In genomic region chr11:3983863-3984745, GRCm38 (mm10) we compare ENCODE assay signal across 9 mouse cellular contexts. TPM values are rescaled to one million over a fixed set of nuclear protein-coding genes. Genes with fewer than 3 reads are reported as not detected.
A peak's percentile ranks its signal among the peaks of the same experiment; 100 is the strongest.
DNase-seq lines count a peak whose midpoint lies in the region; ATAC-seq lines count a peak whose summit lies in the region.
"Had no signal": no experiment of that assay in that cellular context is flagged by ENCODE, and none has a peak within 500 bp of the region (broad histone marks: within the 10 kb centered on the region; RNA-seq: fewer than 3 reads in every experiment).

No protein-coding gene starts in this region.

- 0 out of 2 replicates have a peak, but pooled peaks cover 2% of the 10 kb centered on the region for H3K27me3 ChIP-seq in neural tube, embryonic 11.5 days (ENCODE audit: control insufficient read depth, insufficient read depth, low read length)
- H3K27me3 ChIP-seq in intestine, embryonic 15.5 days (replicated peaks) = peaks cover 13% of the 10 kb centered on the region
- H3K27me3 ChIP-seq in liver, embryonic 15.5 days = peaks cover 37% of the 10 kb centered on the region
- H3K27me3 ChIP-seq in stomach, embryonic 14.5 days (ENCODE audit: control insufficient read depth, insufficient read depth, low read length) = peaks cover 4% of the 10 kb centered on the region; the same call in 1 of the 2 replicates

- no peaks in the 10 kb centered on the region for H3K9me3 ChIP-seq in neural tube, embryonic 11.5 days (ENCODE audit: control insufficient read depth, low read length)
- H3K9me3 ChIP-seq in intestine, embryonic 15.5 days = no peaks in the 10 kb centered on the region
- H3K9me3 ChIP-seq in liver, embryonic 15.5 days (replicated peaks) = no peaks in the 10 kb centered on the region
- no peaks in the 10 kb centered on the region for H3K9me3 ChIP-seq in stomach, embryonic 14.5 days (ENCODE audit: control insufficient read depth, low read depth, low read length)

- no peak overlapping the region for H3K27ac ChIP-seq in neural tube, embryonic 11.5 days (ENCODE audit: low read depth, low read length)
- H3K27ac ChIP-seq in intestine, embryonic 15.5 days = peak overlapping the region; percentile 85
- no peak overlapping the region for H3K27ac ChIP-seq in liver, embryonic 15.5 days (replicated peaks)
- peak overlapping the region; percentile 83 for H3K27ac ChIP-seq in stomach, embryonic 14.5 days (ENCODE audit: low read length)

- H3K9ac ChIP-seq in neural tube, embryonic 11.5 days (ENCODE audit: low read length) = peak overlapping the region; percentile 60
- peak overlapping the region; percentile 50 for H3K9ac ChIP-seq in intestine, embryonic 15.5 days
- no peak overlapping the region for H3K9ac ChIP-seq in liver, embryonic 15.5 days
- H3K9ac ChIP-seq in stomach, embryonic 14.5 days (replicated peaks; ENCODE audit: low read depth, low read length) = no peak overlapping the region; the same call in 1 of the 2 replicates

- 4% methylated on average over 15 of the region's 15 CpGs for WGBS in neural tube, embryonic 11.5 days
- 6% methylated on average over 15 of the region's 15 CpGs for WGBS in intestine, embryonic 15.5 days
- 11% methylated on average over 15 of the region's 15 CpGs for WGBS in liver, embryonic 15.5 days (ENCODE audit: insufficient replicate concordance)
- 6% methylated on average over 15 of the region's 15 CpGs for WGBS in stomach, embryonic 14.5 days

- peaks cover 3% of the 10 kb centered on the region; the same call in 1 of the 2 replicates for H3K4me1 ChIP-seq in neural tube, embryonic 11.5 days (ENCODE audit: control insufficient read depth, insufficient read depth, low read length)
- no peaks in the 10 kb centered on the region; the same call in 1 of the 2 replicates for H3K4me1 ChIP-seq in intestine, embryonic 15.5 days (replicated peaks)
- 0 out of 2 replicates have a peak, but pooled peaks cover 5% of the 10 kb centered on the region for H3K4me1 ChIP-seq in liver, embryonic 15.5 days (replicated peaks)
- no peaks in the 10 kb centered on the region for H3K4me1 ChIP-seq in stomach, embryonic 14.5 days (ENCODE audit: control insufficient read depth, insufficient read depth, low read length)

- no peak for ATAC-seq in neural tube, embryonic 11.5 days (ENCODE audit: insufficient read depth, low FRiP score, low TSS enrichment)
- peak; percentile 80 for ATAC-seq in intestine, embryonic 15.5 days
- ATAC-seq in liver, embryonic 15.5 days (ENCODE audit: insufficient read depth) = peak; percentile 64
- peak; percentile 72 for ATAC-seq in stomach, embryonic 14.5 days (ENCODE audit: insufficient number of reproducible peaks, insufficient read depth, low FRiP score, low read depth)

- peak overlapping the region; percentile 32 for H3K4me3 ChIP-seq in neural tube, embryonic 11.5 days (ENCODE audit: low read depth, low read length)
- H3K4me3 ChIP-seq in intestine, embryonic 15.5 days (replicated peaks) = peak overlapping the region; percentile 49
- H3K4me3 ChIP-seq in liver, embryonic 15.5 days (replicated peaks) = peak overlapping the region; percentile 43
- H3K4me3 ChIP-seq in stomach, embryonic 14.5 days (ENCODE audit: low read depth, low read length) = peak overlapping the region; percentile 29
- H3K4me3 ChIP-seq: myocyte had no signal

- no peak for DNase-seq in neural tube, embryonic 11.5 days (ENCODE audit: low spot score)
- no peak for DNase-seq in neural tube, embryonic 10.5 days (ENCODE audit: extremely low spot score, low spot score)
- no peak for DNase-seq in urinary bladder, postnatal 10 days (ENCODE audit: low spot score)
- no peak for DNase-seq in urinary bladder, postnatal 14 days (ENCODE audit: low spot score)
- no peak for DNase-seq in adrenal gland, adult 2 months

- peaks cover 4% of the 10 kb centered on the region for H3K36me3 ChIP-seq in neural tube, embryonic 11.5 days (ENCODE audit: control insufficient read depth, insufficient read depth, low read length)
- peaks cover 5% of the 10 kb centered on the region for H3K36me3 ChIP-seq in intestine, embryonic 15.5 days
- peaks cover 17% of the 10 kb centered on the region for H3K36me3 ChIP-seq in liver, embryonic 15.5 days (replicated peaks)
- H3K36me3 ChIP-seq in stomach, embryonic 14.5 days (ENCODE audit: control insufficient read depth, insufficient read depth, low read length) = peaks cover 7% of the 10 kb centered on the region

- peak overlapping the region; percentile 69 for H3K4me2 ChIP-seq in neural tube, embryonic 11.5 days (ENCODE audit: low read depth)
- H3K4me2 ChIP-seq in intestine, embryonic 15.5 days (replicated peaks) = peak overlapping the region; percentile 66
- H3K4me2 ChIP-seq in liver, embryonic 15.5 days = peak overlapping the region; percentile 45
- peak overlapping the region; percentile 54 for H3K4me2 ChIP-seq in stomach, embryonic 14.5 days (replicated peaks; ENCODE audit: low read depth, low read length)

RNA-seq across cellular contexts. Expression of gene Gal3st1, which starts 0.7 kb away (rescaled TPM):
- 1.0 and 1.2 TPM in 2 replicates for polyA plus RNA-seq in neural tube, embryonic 11.5 days (2014; fragmentation: Nextera tagmentation; extraction: Ambion mirVana)
- 26.0 and 27.0 TPM in 2 replicates for polyA plus RNA-seq in intestine, embryonic 15.5 days (2015; fragmentation: Nextera tagmentation; extraction: Ambion mirVana)
- 1.6 and 2.1 TPM in 2 replicates for polyA plus RNA-seq in liver, embryonic 15.5 days (2015; fragmentation: Nextera tagmentation; extraction: Ambion mirVana)
- 13.1 and 15.3 TPM in 2 replicates for polyA plus RNA-seq in stomach, embryonic 14.5 days (2014; fragmentation: Nextera tagmentation; extraction: Ambion mirVana)
- under 1 TPM in 1 of 2 experiments, not detected in 1; 0.21 TPM for total RNA-seq in adrenal gland, adult 2 months (2021)
- polyA plus RNA-seq in adrenal gland, adult 2 months (2012; rRNA removed) = 0.63 and 0.79 TPM in 2 replicates
- polyA plus RNA-seq: myocyte had no signal

RNA-seq across cellular contexts. Expression of gene 4930556J24Rik, which starts 7.5 kb away (rescaled TPM):
- 0.20 TPM in 1 of 2 replicates, not detected in the other for polyA plus RNA-seq in neural tube, embryonic 11.5 days (2014; fragmentation: Nextera tagmentation; extraction: Ambion mirVana)
- not detected in 2 replicates for polyA plus RNA-seq in intestine, embryonic 15.5 days (2015; fragmentation: Nextera tagmentation; extraction: Ambion mirVana)
- 0.17 TPM in 1 of 2 replicates, not detected in the other for polyA plus RNA-seq in liver, embryonic 15.5 days (2015; fragmentation: Nextera tagmentation; extraction: Ambion mirVana)
- 0.22 and 0.29 TPM in 2 replicates for polyA plus RNA-seq in stomach, embryonic 14.5 days (2014; fragmentation: Nextera tagmentation; extraction: Ambion mirVana)
- total RNA-seq in adrenal gland, adult 2 months (2021) = not detected
- polyA plus RNA-seq in adrenal gland, adult 2 months (2012; rRNA removed) = not detected in 2 replicates

RNA-seq across cellular contexts. Expression of gene Pes1, which starts 20.3 kb away (rescaled TPM):
- 75.2 and 75.8 TPM in 2 replicates for polyA plus RNA-seq in neural tube, embryonic 11.5 days (2014; fragmentation: Nextera tagmentation; extraction: Ambion mirVana)
- 81.3 and 84.1 TPM in 2 replicates for polyA plus RNA-seq in intestine, embryonic 15.5 days (2015; fragmentation: Nextera tagmentation; extraction: Ambion mirVana)
- polyA plus RNA-seq in liver, embryonic 15.5 days (2015; fragmentation: Nextera tagmentation; extraction: Ambion mirVana) = 36.5 and 37.2 TPM in 2 replicates
- 62.0 and 64.9 TPM in 2 replicates for polyA plus RNA-seq in stomach, embryonic 14.5 days (2014; fragmentation: Nextera tagmentation; extraction: Ambion mirVana)
- 10 to 100 TPM; 62.1 to 73.2 TPM for total RNA-seq in adrenal gland, adult 2 months (2021)
- 29.7 and 38.6 TPM in 2 replicates for polyA plus RNA-seq in adrenal gland, adult 2 months (2012; rRNA removed)

RNA-seq across cellular contexts. Expression of gene Sec14l4, which starts 47.2 kb away (rescaled TPM):
- polyA plus RNA-seq in neural tube, embryonic 11.5 days (2014; fragmentation: Nextera tagmentation; extraction: Ambion mirVana) = not detected in 2 replicates
- polyA plus RNA-seq in intestine, embryonic 15.5 days (2015; fragmentation: Nextera tagmentation; extraction: Ambion mirVana) = 0.52 and 0.63 TPM in 2 replicates
- 3.6 and 5.1 TPM in 2 replicates for polyA plus RNA-seq in liver, embryonic 15.5 days (2015; fragmentation: Nextera tagmentation; extraction: Ambion mirVana)
- polyA plus RNA-seq in stomach, embryonic 14.5 days (2014; fragmentation: Nextera tagmentation; extraction: Ambion mirVana) = 0.51 and 0.76 TPM in 2 replicates
- total RNA-seq in adrenal gland, adult 2 months (2021) = 1 to 10 TPM; 3.2 to 7.2 TPM
- 1.2 and 1.7 TPM in 2 replicates for polyA plus RNA-seq in adrenal gland, adult 2 months (2012; rRNA removed)
- polyA plus RNA-seq: myocyte had no signal

RNA-seq across cellular contexts. Expression of gene Tcn2, which starts 52.1 kb away (rescaled TPM):
- polyA plus RNA-seq in neural tube, embryonic 11.5 days (2014; fragmentation: Nextera tagmentation; extraction: Ambion mirVana) = 31.4 and 31.7 TPM in 2 replicates
- polyA plus RNA-seq in intestine, embryonic 15.5 days (2015; fragmentation: Nextera tagmentation; extraction: Ambion mirVana) = 57.5 and 63.7 TPM in 2 replicates
- polyA plus RNA-seq in liver, embryonic 15.5 days (2015; fragmentation: Nextera tagmentation; extraction: Ambion mirVana) = 28.6 and 32.0 TPM in 2 replicates
- polyA plus RNA-seq in stomach, embryonic 14.5 days (2014; fragmentation: Nextera tagmentation; extraction: Ambion mirVana) = 38.9 and 42.2 TPM in 2 replicates
- total RNA-seq in adrenal gland, adult 2 months (2021) = 100 to 1,000 TPM; 141 TPM
- polyA plus RNA-seq in adrenal gland, adult 2 months (2012; rRNA removed) = 147 and 160 TPM in 2 replicates

Comparison
In these comparisons a context has a peak if more than half of its experiments do, and no peak if none do; other contexts are left out.
1. H3K27ac ChIP-seq: peak in intestine, embryonic 15.5 days (single experiment) and stomach, embryonic 14.5 days (single experiment); none in neural tube, embryonic 11.5 days (single experiment) and liver, embryonic 15.5 days (single experiment).
2. H3K9ac ChIP-seq: peak in neural tube, embryonic 11.5 days (single experiment) and intestine, embryonic 15.5 days (single experiment); none in liver, embryonic 15.5 days (single experiment) and stomach, embryonic 14.5 days (single experiment).
3. Peak in every context shown above with its lines, with median percentiles within 50 percentile points of each other: H3K4me2 ChIP-seq and H3K4me3 ChIP-seq.